Mouse (Mus musculus) spleen, adult 2 months (tissue): ENCODE measurements at regions not wholly inside any gene's neighbourhood (a gene's known extent, or its start where the extent isn't known, plus 50 kb on each side); places are given as distances from the start of the nearest gene placed in this dataset.

Experiments
- CTCF ChIP-seq: fragments of 200-500 bp; IDR thresholded peaks from 2 replicates; pipeline ENCODE4 v1.5.1; 2011; ENCODE audit warnings: mild to moderate bottlenecking, inconsistent platforms; ENCODE audit not compliant: insufficient read depth, insufficient read length, insufficient replicate concordance; ENCODE audit errors: extremely low read depth
- POLR2A ChIP-seq: fragments of 200-500 bp; IDR thresholded peaks from 2 replicates; pipeline ENCODE4 v1.6.1; 2011; ENCODE audit warnings: low read depth, low read length, inconsistent platforms

- TF ChIP-seq POLR2A (no peak), CTCF (no peak)
These were observed 130.1 kb upstream of the Klf14 start for GRCm38 (mm10) chr6:31088973-31089368.
